In genomic region chr2:118305827-118306521, GRCm38 (mm10) we compare ENCODE assay signal across 15 mouse cellular contexts. TPM values are rescaled to one million over a fixed set of nuclear protein-coding genes. Genes with fewer than 3 reads are reported as not detected.
"Had no signal": no experiment of that assay in that cellular context is flagged by ENCODE, and none has a peak within 500 bp of the region (broad histone marks: within the 10 kb centered on the region; RNA-seq: fewer than 3 reads in every experiment).

No protein-coding gene starts in this region.

- H3K9me3 ChIP-seq: limb, embryonic 15.5 days; midbrain, embryonic 15.5 days; neural tube, embryonic 13.5 days had no signal

- H3K4me2 ChIP-seq: limb, embryonic 15.5 days; midbrain, embryonic 11.5 days; midbrain, embryonic 15.5 days; neural tube, embryonic 13.5 days had no signal

- H3K9ac ChIP-seq: limb, embryonic 15.5 days; midbrain, embryonic 15.5 days; neural tube, embryonic 13.5 days had no signal

- H3K27ac ChIP-seq: limb, embryonic 15.5 days; midbrain, embryonic 15.5 days; neural tube, embryonic 13.5 days had no signal

- ATAC-seq: inflammation-experienced regulatory T-cells, adult 6 months; intestine, postnatal 0 days; midbrain, embryonic 15.5 days had no signal

- H3K4me1 ChIP-seq: limb, embryonic 15.5 days; midbrain, embryonic 15.5 days; neural tube, embryonic 13.5 days had no signal

- DNase-seq: kidney, adult 8-10 months; layer of hippocampus, adult 9-11 months; layer of hippocampus, postnatal 36 days; lung, postnatal 4 days; right cerebral cortex, postnatal 25 days; thymus, adult 18-20 months; thymus, postnatal 25 days had no signal

- H3K27me3 ChIP-seq: limb, embryonic 15.5 days; midbrain, embryonic 15.5 days; neural tube, embryonic 13.5 days had no signal

- H3K36me3 ChIP-seq: limb, embryonic 15.5 days; midbrain, embryonic 15.5 days; neural tube, embryonic 13.5 days had no signal

- H3K4me3 ChIP-seq: limb, embryonic 15.5 days; megakaryocyte, embryonic 14.5 days; midbrain, embryonic 15.5 days; neural tube, embryonic 13.5 days had no signal

RNA-seq across cellular contexts. Expression of gene Fsip1, which starts 49.2 kb away (rescaled TPM):
- total RNA-seq: monocyte, adult 5-6 weeks had no signal
- polyA plus RNA-seq: inflammation-experienced regulatory T-cells, adult 6 months had no signal
